Mouse (Mus musculus) MEL (cell line): ENCODE measurements at regions not wholly inside any gene's neighbourhood (a gene's known extent, or its start where the extent isn't known, plus 50 kb on each side); places are given as distances from the start of the nearest gene placed in this dataset.

ENCODE experiments used
- CHD2 ChIP-seq: IDR thresholded peaks from 2 replicates; pipeline ENCODE4 v1.6.1; 2011; ENCODE audit warnings: low read length, improper control_type of control experiment
- CTCF ChIP-seq, 3 experiments: IDR thresholded peaks in 2 of 3; conservative IDR thresholded peaks in 1 of 3; 2 replicates each; pipeline ENCODE4 v1.5.1; 2011 to 2012; ENCODE audit warnings: low read length in 3 of 3, low read depth in 2 of 3, mild to moderate bottlenecking in 2 of 3, improper control_type of control experiment in 1 of 3, inconsistent platforms in 1 of 3, mixed read lengths in 1 of 3, moderate library complexity in 1 of 3; ENCODE audit not compliant: control insufficient read depth in 1 of 3, insufficient read depth in 1 of 3, poor library complexity in 1 of 3, severe bottlenecking in 1 of 3
- ELF1 ChIP-seq: IDR thresholded peaks from 2 replicates; pipeline ENCODE4 v1.6.1; 2014; ENCODE audit warnings: low read depth, mild to moderate bottlenecking, inconsistent platforms, low read length, improper control_type of control experiment, moderate library complexity
- EP300 ChIP-seq, 2 experiments: IDR thresholded peaks; 2 replicates each; pipeline ENCODE4 v1.6.1; 2011; ENCODE audit warnings: improper control_type of control experiment in 2 of 2, low read length in 2 of 2, low read depth in 1 of 2, mild to moderate bottlenecking in 1 of 2
- GABPA ChIP-seq: IDR thresholded peaks from 2 replicates; pipeline ENCODE4 v1.6.1; 2012; ENCODE audit warnings: low read depth, mild to moderate bottlenecking, inconsistent platforms, low read length, improper control_type of control experiment, moderate library complexity
- GATA1 ChIP-seq: IDR thresholded peaks from 2 replicates; pipeline ENCODE4 v1.6.1; 2011; ENCODE audit warnings: low read depth, low read length, improper control_type of control experiment
- POLR2A ChIP-seq, 2 experiments: IDR thresholded peaks; 2 replicates each; pipeline ENCODE4 v1.6.1; 2011 to 2012; ENCODE audit warnings: low read length in 2 of 2, mild to moderate bottlenecking in 2 of 2, control low read depth in 1 of 2, improper control_type of control experiment in 1 of 2, low read depth in 1 of 2, moderate library complexity in 1 of 2; ENCODE audit not compliant: control insufficient read depth in 1 of 2, insufficient read depth in 1 of 2, poor library complexity in 1 of 2
- POLR2AphosphoS2 ChIP-seq: IDR thresholded peaks from 2 replicates; pipeline ENCODE4 v1.6.1; 2011; ENCODE audit warnings: low read length, improper control_type of control experiment
- SMC3 ChIP-seq: IDR thresholded peaks from 2 replicates; pipeline ENCODE4 v1.6.1; 2011; ENCODE audit warnings: low read depth, low read length, improper control_type of control experiment
- USF2 ChIP-seq, 2 experiments: IDR thresholded peaks; 2 replicates each; pipeline ENCODE4 v1.6.1; 2011 to 2012; ENCODE audit warnings: improper control_type of control experiment in 2 of 2, low read length in 2 of 2, borderline replicate concordance in 1 of 2, inconsistent platforms in 1 of 2, low read depth in 1 of 2, mild to moderate bottlenecking in 1 of 2; ENCODE audit not compliant: insufficient read depth in 1 of 2
- ZNF384 ChIP-seq: IDR thresholded peaks from 2 replicates; pipeline ENCODE4 v1.6.1; 2012; ENCODE audit warnings: low read depth, mild to moderate bottlenecking, inconsistent platforms, low read length, improper control_type of control experiment

DNA sequence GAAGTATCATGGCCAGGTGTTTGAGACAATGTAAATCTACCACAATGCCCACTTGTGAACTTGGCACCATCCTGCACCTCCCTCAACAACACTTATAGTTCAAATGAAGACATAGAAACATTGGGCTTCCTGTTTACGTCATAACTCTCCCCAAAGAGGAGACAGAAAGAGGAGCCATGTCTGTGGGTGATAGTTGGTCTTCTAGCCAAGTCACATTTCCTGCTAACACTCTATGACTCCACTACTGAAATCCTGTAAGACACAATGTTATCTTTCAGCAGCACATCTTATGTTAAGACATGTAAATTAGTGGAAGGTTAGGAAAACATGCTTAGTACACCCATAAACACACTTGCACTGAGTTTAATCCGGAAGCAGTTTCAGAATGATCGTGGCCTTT lies 451.4 kb downstream of the Dad1 start:
- TF ChIP-seq CHD2 (no peak), POLR2A (IDR thresholded peaks at IDR 0.05; ENCODE audit: control insufficient read depth in 1 of 2, insufficient read depth in 1 of 2, low read depth in 1 of 2, low read length in 2 of 2, poor library complexity in 1 of 2) (0 out of 4 replicates have a peak, but pooled peaks of 1 of the 2 experiments have one; percentile 31), EP300 (IDR thresholded peaks at IDR 0.05; ENCODE audit: low read depth in 1 of 2, low read length in 2 of 2) (peak in 1 of 2 experiments; percentile 36; a peak in 2 of 4 replicates), ZNF384 (no peak), CTCF (IDR thresholded peaks at IDR 0.05 in 2 of 3, conservative IDR thresholded peaks at IDR 0.05 in 1 of 3; ENCODE audit: control insufficient read depth in 1 of 3, insufficient read depth in 1 of 3, low read depth in 2 of 3, low read length in 3 of 3, poor library complexity in 1 of 3, severe bottlenecking in 1 of 3) (no peak), GATA1 (no peak), USF2 (IDR thresholded peaks at IDR 0.05; ENCODE audit: borderline replicate concordance in 1 of 2, insufficient read depth in 1 of 2, low read depth in 1 of 2, low read length in 2 of 2) (no peak), SMC3 (no peak), GABPA (no peak), POLR2AphosphoS2 (no peak), ELF1 (no peak; the same call in 1 of the 2 replicates)
